Mouse (Mus musculus): ENCODE data around the gene Ddx54. TPM values are rescaled to one million over a fixed set of nuclear protein-coding genes. Genes with fewer than 3 reads are reported as not detected.

Gene Ddx54
- polyA plus RNA-seq, 1 experiment from 2014 or later = 41.9 TPM

DNA sequence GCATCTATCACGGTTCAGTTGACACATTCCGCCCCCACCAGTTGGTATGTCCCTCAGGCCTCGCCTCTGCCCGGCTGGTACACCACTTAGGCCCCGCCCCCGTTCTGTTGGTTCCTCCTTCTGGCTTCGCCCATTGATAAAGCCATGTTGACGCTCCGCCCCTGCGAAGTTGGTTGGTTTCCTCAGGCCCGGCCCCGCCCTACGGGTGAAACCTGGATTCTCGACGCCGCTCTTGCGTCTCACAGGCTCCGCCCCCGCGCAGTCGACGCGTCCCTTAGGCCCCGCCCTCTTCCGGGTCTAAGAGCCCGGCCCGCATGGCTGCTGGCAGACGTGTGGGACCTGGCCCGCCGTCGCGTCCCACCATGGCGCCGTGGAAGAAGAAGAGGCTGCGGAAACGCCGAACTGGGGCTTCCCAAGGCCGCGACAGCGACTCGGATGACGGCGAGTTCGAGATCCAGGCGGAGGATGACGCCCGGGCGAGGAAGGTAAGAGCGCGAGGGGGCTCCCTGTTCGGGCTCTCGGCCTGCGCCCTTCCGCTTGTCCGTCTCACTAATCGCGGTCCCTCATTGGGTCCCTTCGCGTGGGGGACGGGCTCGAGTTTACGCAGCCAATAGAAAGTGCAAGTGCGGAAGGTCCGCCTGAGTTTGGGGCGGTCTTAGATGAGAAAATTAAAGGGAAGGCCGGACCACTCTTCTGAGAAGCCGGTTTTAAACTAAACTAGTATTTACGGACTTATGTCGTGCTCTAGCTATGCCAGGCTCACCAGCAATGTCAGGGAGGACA lies 474 bp downstream of the Ddx54 start:
- peaks cover 16% of the 10 kb centered on the region for H3K36me3 ChIP-seq (ENCODE audit: control insufficient read depth, insufficient read depth, low read length)
- WGBS = under 1% methylated on average over 69 of the region's 69 CpGs
- H3K4me1 ChIP-seq (ENCODE audit: control insufficient read depth, insufficient read depth, low read length) = peaks cover 11% of the 10 kb centered on the region
- H3K9me3 ChIP-seq (replicated peaks; ENCODE audit: control insufficient read depth, low read length) = peaks cover 6% of the 10 kb centered on the region; the same call in 1 of the 2 replicates
- no peaks in the 10 kb centered on the region for H3K27me3 ChIP-seq (ENCODE audit: control insufficient read depth, insufficient read depth, low read length)
- H3K4me2 ChIP-seq (ENCODE audit: low read depth, low read length) = peak overlapping the region; percentile 90
- peak overlapping the region; percentile 83 for H3K9ac ChIP-seq (ENCODE audit: low read length)
- ATAC-seq (ENCODE audit: insufficient read depth, low FRiP score) = peak; percentile 93
- H3K27ac ChIP-seq (ENCODE audit: low read length) = peak overlapping the region; percentile 92
- H3K4me3 ChIP-seq (replicated peaks; ENCODE audit: low read length) = peak overlapping the region; percentile 93

DNA sequence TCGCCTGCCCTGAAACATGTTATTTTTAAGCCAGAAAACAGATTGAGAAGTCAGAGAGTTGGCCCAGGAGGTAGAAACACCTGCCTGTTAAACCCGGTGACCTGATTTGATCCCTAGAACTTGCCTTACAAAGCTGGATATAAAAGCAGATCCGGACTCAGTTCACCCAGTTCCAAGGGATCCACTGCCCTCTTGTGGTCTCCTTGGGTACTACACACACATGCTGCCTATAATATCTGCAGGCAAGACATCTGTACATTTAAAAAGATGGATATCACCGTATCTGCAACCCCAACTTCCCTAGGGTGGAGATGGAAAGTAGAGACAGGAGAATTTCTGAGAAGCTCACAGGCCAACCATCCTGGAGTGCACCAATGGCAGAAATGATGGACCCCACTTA lies 3.4 kb downstream of the Ddx54 start:
- Histone ChIP-seq H3K4me1 (ENCODE audit: control insufficient read depth, insufficient read depth, low read length) (peaks cover 9% of the 10 kb centered on the region), H3K27me3 (ENCODE audit: control insufficient read depth, insufficient read depth, low read length) (no peaks in the 10 kb centered on the region), H3K4me2 (ENCODE audit: low read depth, low read length) (no peak overlapping the region), H3K36me3 (ENCODE audit: control insufficient read depth, insufficient read depth, low read length) (peaks cover 36% of the 10 kb centered on the region), H3K9ac (ENCODE audit: low read length) (no peak overlapping the region), H3K27ac (ENCODE audit: low read length) (no peak overlapping the region), H3K4me3 (replicated peaks; ENCODE audit: low read length) (no peak overlapping the region), H3K9me3 (replicated peaks; ENCODE audit: control insufficient read depth, low read length) (peaks cover 6% of the 10 kb centered on the region; the same call in 1 of the 2 replicates)
- ATAC-seq (ENCODE audit: insufficient read depth, low FRiP score) = no peak
- 92% methylated on average over 4 of the region's 4 CpGs for WGBS

DNA sequence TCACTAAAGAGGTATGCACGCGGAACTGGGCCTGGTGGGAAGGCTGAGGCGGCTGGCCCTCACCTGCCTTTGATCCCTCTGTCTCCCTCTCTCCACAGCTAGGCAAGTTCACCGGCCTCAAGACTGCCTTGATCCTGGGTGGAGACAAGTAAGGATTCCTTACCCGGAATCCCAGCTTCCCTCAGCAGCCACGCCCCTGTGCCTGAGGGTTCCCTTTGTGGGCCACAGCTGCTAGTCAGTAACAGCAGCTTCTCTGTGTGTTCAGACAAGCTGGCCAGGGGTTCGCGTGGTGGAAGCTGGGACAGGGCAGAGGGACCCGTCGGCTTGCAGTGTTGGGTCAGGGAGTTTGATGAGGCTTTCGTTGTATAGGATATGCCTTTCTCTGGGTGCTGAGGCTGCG lies 6.2 kb downstream of the Ddx54 start:
- Histone ChIP-seq H3K27ac (ENCODE audit: low read length) (no peak overlapping the region), H3K36me3 (ENCODE audit: control insufficient read depth, insufficient read depth, low read length) (peaks cover 40% of the 10 kb centered on the region), H3K4me1 (ENCODE audit: control insufficient read depth, insufficient read depth, low read length) (no peaks in the 10 kb centered on the region), H3K9me3 (replicated peaks; ENCODE audit: control insufficient read depth, low read length) (peaks cover 6% of the 10 kb centered on the region; the same call in 1 of the 2 replicates), H3K27me3 (ENCODE audit: control insufficient read depth, insufficient read depth, low read length) (no peaks in the 10 kb centered on the region), H3K4me3 (replicated peaks; ENCODE audit: low read length) (no peak overlapping the region), H3K9ac (ENCODE audit: low read length) (no peak overlapping the region), H3K4me2 (ENCODE audit: low read depth, low read length) (no peak overlapping the region)
- no peak for ATAC-seq (ENCODE audit: insufficient read depth, low FRiP score)
- 81% methylated on average over 12 of the region's 12 CpGs for WGBS

DNA sequence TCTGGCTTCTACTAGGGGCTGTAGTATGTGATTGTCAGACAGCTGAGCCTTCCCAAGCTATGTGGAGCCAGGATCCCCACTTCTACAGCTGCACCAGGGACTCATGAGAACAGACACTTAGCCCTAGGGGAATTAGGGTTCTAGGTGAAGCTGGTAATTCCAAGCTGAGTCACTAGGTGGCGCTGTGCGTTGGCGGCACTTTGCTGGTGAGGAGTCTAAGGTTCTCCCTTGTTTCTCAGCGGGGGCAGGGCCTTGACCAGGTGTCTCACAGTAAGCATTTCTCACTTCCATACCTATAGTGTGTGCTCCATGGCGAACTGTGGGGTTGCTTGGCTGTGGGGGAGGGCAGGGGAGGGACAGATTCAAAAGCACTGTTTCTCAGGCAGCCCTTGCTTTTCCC lies 6.7 kb downstream of the Ddx54 start:
- ATAC-seq (ENCODE audit: insufficient read depth, low FRiP score) = no peak
- Histone ChIP-seq H3K4me1 (ENCODE audit: control insufficient read depth, insufficient read depth, low read length) (no peaks in the 10 kb centered on the region), H3K36me3 (ENCODE audit: control insufficient read depth, insufficient read depth, low read length) (peaks cover 40% of the 10 kb centered on the region), H3K4me2 (ENCODE audit: low read depth, low read length) (no peak overlapping the region), H3K9ac (ENCODE audit: low read length) (no peak overlapping the region), H3K4me3 (replicated peaks; ENCODE audit: low read length) (no peak overlapping the region), H3K9me3 (replicated peaks; ENCODE audit: control insufficient read depth, low read length) (peaks cover 6% of the 10 kb centered on the region; the same call in 1 of the 2 replicates), H3K27me3 (ENCODE audit: control insufficient read depth, insufficient read depth, low read length) (no peaks in the 10 kb centered on the region), H3K27ac (ENCODE audit: low read length) (no peak overlapping the region)
- 18% methylated on average over 5 of the region's 5 CpGs for WGBS

DNA sequence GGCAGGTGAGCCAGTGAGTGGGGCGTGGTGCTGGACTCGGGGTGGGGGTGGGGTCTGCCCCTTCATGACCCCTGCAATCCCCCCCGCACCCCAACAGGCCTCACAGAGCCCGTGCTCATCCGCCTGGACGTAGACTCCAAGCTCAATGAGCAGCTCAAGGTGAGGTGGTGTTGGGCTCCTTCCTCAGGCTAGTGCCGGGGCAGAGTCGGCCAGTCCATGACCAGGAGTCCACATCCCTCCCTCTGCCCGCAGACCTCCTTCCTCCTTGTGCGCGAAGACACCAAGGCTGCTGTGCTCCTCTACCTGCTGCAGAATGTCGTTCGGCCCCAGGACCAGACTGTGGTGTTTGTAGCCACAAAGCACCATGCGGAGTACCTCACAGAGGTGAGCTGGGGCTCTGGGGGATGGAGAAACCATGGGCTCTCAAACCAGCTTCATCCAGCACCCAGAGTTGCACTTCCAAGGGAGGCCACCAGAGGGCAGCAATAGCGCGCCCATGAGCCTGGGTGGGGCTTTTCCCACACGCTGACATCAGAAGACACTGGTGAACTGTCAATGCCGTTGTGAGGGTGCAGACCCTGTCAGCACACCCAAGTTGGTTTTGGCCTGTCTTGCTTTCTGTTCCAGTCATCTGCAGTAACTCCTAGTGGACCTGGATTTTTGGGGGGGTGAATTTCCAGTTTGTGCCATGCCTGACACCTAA lies 8.0 kb downstream of the Ddx54 start:
- no peak overlapping the region for H3K27ac ChIP-seq (ENCODE audit: low read length)
- no peaks in the 10 kb centered on the region for H3K27me3 ChIP-seq (ENCODE audit: control insufficient read depth, insufficient read depth, low read length)
- WGBS = 69% methylated on average over 18 of the region's 18 CpGs
- H3K9ac ChIP-seq (ENCODE audit: low read length) = no peak overlapping the region
- H3K4me2 ChIP-seq (ENCODE audit: low read depth, low read length) = no peak overlapping the region
- no peaks in the 10 kb centered on the region for H3K4me1 ChIP-seq (ENCODE audit: control insufficient read depth, insufficient read depth, low read length)
- H3K9me3 ChIP-seq (replicated peaks; ENCODE audit: control insufficient read depth, low read length) = peaks cover 6% of the 10 kb centered on the region; the same call in 1 of the 2 replicates
- peaks cover 47% of the 10 kb centered on the region for H3K36me3 ChIP-seq (ENCODE audit: control insufficient read depth, insufficient read depth, low read length)
- no peak overlapping the region for H3K4me3 ChIP-seq (replicated peaks; ENCODE audit: low read length)
- ATAC-seq (ENCODE audit: insufficient read depth, low FRiP score) = no peak

DNA sequence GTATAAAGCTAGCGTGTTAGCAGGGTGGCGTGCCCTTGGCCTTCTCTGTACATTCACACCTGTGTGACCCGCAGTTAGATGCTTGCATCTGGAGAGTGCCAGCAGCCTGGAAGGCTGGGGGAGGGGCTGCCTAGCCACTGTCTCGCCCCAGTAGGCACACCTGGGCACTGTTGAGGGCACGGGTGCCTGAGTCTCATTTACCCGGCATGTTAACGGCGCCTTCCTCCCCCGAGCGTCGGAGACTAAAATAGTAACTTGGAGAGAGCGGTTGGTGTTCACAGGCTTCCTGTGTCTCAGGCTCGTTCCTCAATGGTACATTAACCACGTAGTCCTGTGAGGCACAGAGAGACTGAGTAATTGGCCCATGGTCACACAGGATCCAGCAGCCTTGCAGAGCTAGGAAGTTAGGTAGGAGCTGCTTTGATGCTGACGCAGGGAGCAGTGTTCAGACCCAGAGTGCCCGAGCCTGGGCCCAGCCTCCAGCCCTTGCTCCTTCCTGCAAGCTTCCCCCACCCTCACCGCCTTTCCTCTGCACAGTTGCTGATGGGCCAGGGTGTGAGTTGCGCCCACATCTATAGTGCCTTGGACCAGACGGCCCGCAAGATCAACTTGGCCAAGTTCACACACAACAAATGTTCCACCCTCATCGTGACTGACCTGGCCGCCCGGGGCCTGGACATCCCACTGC lies 8.7 kb downstream of the Ddx54 start:
- H3K36me3 ChIP-seq (ENCODE audit: control insufficient read depth, insufficient read depth, low read length) = peaks cover 47% of the 10 kb centered on the region
- H3K4me1 ChIP-seq (ENCODE audit: control insufficient read depth, insufficient read depth, low read length) = no peaks in the 10 kb centered on the region
- 89% methylated on average over 23 of the region's 23 CpGs for WGBS
- H3K4me2 ChIP-seq (ENCODE audit: low read depth, low read length) = no peak overlapping the region
- no peaks in the 10 kb centered on the region for H3K27me3 ChIP-seq (ENCODE audit: control insufficient read depth, insufficient read depth, low read length)
- peaks cover under 1% of the 10 kb centered on the region; the same call in 1 of the 2 replicates for H3K9me3 ChIP-seq (replicated peaks; ENCODE audit: control insufficient read depth, low read length)
- no peak overlapping the region for H3K27ac ChIP-seq (ENCODE audit: low read length)
- H3K4me3 ChIP-seq (replicated peaks; ENCODE audit: low read length) = no peak overlapping the region
- H3K9ac ChIP-seq (ENCODE audit: low read length) = no peak overlapping the region
- ATAC-seq (ENCODE audit: insufficient read depth, low FRiP score) = no peak

DNA sequence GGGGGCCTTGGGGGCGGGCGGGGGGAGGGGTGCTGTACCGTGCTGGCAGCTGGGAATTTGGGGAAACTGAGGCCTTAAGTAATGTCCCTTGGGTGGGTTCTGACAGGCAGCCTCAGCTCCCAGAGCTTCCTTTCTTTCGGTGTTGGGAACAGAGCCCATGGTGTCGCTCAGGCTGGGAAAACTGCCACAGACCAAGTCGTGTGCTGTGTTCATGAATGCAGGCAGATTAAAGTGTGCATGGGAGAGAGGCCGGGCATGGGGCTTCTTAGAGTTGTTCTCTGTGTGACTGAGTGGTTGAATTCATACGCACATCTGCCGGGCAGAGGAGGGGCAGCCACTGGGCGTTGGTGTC lies 9.3 kb downstream of the Ddx54 start:
- Histone ChIP-seq H3K4me1 (ENCODE audit: control insufficient read depth, insufficient read depth, low read length) (no peaks in the 10 kb centered on the region), H3K27me3 (ENCODE audit: control insufficient read depth, insufficient read depth, low read length) (no peaks in the 10 kb centered on the region), H3K4me3 (replicated peaks; ENCODE audit: low read length) (no peak overlapping the region), H3K9ac (ENCODE audit: low read length) (no peak overlapping the region), H3K36me3 (ENCODE audit: control insufficient read depth, insufficient read depth, low read length) (peaks cover 47% of the 10 kb centered on the region), H3K4me2 (ENCODE audit: low read depth, low read length) (no peak overlapping the region), H3K27ac (ENCODE audit: low read length) (no peak overlapping the region), H3K9me3 (replicated peaks; ENCODE audit: control insufficient read depth, low read length) (no peaks in the 10 kb centered on the region)
- no peak for ATAC-seq (ENCODE audit: insufficient read depth, low FRiP score)
- 91% methylated on average over 10 of the region's 10 CpGs for WGBS

DNA sequence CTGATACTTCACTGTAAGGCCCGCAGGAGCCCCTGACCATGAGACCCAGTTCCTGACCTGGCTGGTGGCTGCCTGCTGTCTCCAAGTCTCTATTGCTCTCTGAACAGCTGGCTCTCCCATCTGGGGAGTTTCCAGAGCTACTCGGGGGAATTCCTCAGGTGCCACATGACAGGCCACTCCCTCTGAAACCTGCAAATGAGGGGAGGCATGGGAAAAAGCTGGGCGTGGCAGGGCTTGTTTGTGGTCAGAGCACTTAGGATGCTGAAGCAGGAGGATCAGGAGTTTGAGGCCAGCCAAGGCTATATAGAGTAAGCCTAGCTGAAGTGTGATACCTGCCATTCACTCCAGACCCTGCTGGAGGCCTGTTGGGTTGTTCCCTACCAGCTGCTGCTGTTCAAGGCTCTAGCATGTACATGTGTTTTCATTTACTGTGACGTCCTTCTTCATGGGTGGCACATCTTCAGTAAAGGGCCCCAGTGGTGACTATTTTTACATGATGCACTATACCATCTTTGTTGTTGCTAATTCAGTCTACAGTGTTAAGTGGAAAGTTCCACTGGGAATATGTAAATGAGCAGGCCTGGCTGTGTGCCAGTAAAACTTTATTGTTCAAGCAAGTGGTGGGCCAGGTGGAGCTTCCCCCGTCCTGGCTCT lies 9.8 kb downstream of the Ddx54 start:
- no peak for ATAC-seq (ENCODE audit: insufficient read depth, low FRiP score)
- 74% methylated on average over 5 of the region's 5 CpGs for whole genome bisulfite sequencing
- Histone ChIP-seq H3K9ac (ENCODE audit: low read length) (no peak overlapping the region), H3K27me3 (ENCODE audit: control insufficient read depth, insufficient read depth, low read length) (no peaks in the 10 kb centered on the region), H3K36me3 (ENCODE audit: control insufficient read depth, insufficient read depth, low read length) (peaks cover 42% of the 10 kb centered on the region), H3K4me2 (ENCODE audit: low read depth, low read length) (no peak overlapping the region), H3K27ac (ENCODE audit: low read length) (no peak overlapping the region), H3K4me3 (replicated peaks; ENCODE audit: low read length) (no peak overlapping the region), H3K9me3 (replicated peaks; ENCODE audit: control insufficient read depth, low read length) (no peaks in the 10 kb centered on the region), H3K4me1 (ENCODE audit: control insufficient read depth, insufficient read depth, low read length) (no peaks in the 10 kb centered on the region)

Data from stomach, embryonic 16.5 days (tissue).